Mouse (Mus musculus) kidney, adult 2 months (tissue): ENCODE measurements at regions not wholly inside any gene's neighbourhood (a gene's known extent, or its start where the extent isn't known, plus 50 kb on each side); places are given as distances from the start of the nearest gene placed in this dataset.

Source experiments
- CTCF ChIP-seq: fragments of 200-500 bp; conservative IDR thresholded peaks from 2 replicates; pipeline ENCODE4 v1.5.1; 2011; ENCODE audit warnings: low read depth, mild to moderate bottlenecking, control low read depth, low read length, moderate library complexity, mixed read lengths; ENCODE audit not compliant: insufficient read depth, insufficient read length
- POLR2A ChIP-seq: fragments of 200-500 bp; IDR thresholded peaks from one replicate; pipeline ENCODE4 v1.6.1; 2011; ENCODE audit warnings: low read depth, low read length, control low read depth

DNA sequence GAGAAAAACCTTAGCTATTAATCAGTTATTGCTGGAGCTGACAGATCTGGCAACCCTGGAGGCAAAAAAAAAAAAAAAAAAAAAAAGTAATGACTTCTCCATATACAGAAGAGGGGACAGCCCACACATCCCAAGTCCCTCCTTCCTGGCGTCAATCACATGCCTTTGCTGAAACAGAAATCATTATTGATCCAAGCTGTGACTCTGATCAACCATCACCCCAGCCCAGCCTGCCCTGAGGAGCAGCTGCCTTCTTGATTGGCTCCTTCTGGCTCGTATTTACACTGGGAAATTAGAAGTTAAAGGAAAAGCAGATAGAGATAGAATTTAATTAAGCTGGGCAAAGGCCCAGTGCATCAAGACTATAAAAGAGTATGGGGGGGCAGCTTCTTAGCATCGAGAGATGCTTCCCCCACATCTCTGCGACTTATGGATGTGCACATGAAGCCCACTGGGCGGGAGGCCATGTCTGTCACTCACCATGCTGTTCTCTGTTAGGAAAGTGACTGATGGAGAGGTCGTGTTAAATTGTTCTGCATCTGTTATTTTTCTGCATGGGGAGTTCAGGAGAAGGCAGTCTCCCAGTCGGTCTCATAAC lies 90.3 kb downstream of the Pttg1 start:
- TF ChIP-seq POLR2A (no peak), CTCF (no peak)
